Mouse (Mus musculus): ENCODE results near the gene Serf2.

- TF ChIP-seq POLR2A (IDR thresholded peaks at IDR 0.05; ENCODE audit: insufficient read depth, low read depth, low read length) (no peak), CTCF (IDR thresholded peaks at IDR 0.05; ENCODE audit: insufficient read depth, low read depth, low read length) (no peak)
These were observed 58.4 kb downstream of the Serf2 start for GRCm38 (mm10) chr2:121507173-121507950.

All from olfactory bulb, adult 2 months (tissue).